Mouse (Mus musculus): ENCODE results near the gene Cdca3. TPM values are rescaled to one million over a fixed set of nuclear protein-coding genes. Genes with fewer than 3 reads are reported as not detected.

Cdca3 gene
- total RNA-seq, 1 experiment from 2014 or later: 10.5 TPM

DNA sequence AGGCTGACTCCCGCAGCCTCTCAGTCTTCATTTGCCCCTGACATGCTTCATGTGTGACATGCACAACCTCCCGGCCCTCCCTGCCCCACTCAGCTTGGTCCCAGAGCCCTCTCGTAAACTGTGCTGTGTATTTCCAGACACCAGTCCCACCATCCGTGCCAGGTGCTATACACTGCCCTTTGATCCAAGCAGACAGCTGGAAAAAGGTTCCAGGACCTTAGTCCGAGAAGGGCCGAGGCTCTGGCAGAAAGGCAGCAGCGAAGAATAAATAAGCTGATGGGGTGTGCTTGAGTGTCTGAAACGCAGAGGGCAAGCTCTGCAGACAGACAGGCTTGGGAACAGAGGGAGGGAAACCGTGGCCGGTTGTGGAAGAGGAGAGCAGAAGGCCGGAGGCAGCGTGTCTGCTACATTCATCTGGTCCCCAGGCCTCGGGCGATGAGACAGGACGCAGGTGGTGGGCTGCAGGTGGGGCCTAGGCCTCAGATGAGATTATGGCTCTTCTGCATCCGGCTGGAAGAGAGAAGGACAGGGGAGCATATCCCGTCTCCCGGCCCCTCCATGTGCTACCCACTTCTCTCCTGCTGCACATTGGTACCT is 36.5 kb downstream of the Cdca3 start:
- DNase-seq: no peak

DNA sequence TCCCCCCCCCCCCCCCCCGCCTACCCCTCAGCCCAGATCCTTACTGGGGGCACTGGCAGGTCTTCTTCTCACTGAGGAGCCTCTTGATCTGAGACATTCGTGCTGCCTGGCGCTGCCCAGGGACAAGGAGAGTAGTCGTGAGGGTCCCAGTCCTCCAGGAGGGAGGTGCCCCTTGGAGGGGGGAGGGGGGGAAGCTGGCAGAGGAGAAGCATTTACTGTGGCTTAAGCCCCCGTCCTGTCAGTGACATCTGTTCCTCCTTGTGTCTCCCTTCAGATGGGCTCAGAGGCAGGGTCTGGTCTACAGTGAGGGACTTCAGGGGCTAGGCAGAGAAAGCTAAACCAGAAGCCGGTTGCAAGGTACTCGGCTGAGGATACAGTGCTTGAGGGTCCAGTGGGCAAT is 37.2 kb downstream of the Cdca3 start:
- DNase-seq: no peak

DNA sequence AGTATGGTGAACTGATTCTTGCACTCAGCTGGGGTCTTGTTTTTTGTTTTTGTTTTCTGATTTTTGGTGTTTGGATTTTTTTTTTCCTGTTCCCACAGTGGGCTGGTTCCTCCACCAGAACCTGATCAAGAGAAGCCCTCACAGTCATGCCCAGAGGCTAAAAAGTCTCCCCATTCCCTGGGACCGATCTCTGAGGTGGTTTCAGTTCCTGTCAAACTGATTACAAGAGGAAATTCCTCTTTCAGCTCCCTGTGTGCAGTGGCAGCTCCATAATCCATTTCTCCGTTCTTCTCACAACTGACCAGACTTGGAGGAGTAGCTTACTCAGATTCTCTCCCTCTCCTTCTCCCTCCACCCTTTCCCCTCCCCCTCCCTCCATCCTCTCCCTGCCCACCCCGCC is 45.0 kb downstream of the Cdca3 start:
- no peak for DNase-seq

DNA sequence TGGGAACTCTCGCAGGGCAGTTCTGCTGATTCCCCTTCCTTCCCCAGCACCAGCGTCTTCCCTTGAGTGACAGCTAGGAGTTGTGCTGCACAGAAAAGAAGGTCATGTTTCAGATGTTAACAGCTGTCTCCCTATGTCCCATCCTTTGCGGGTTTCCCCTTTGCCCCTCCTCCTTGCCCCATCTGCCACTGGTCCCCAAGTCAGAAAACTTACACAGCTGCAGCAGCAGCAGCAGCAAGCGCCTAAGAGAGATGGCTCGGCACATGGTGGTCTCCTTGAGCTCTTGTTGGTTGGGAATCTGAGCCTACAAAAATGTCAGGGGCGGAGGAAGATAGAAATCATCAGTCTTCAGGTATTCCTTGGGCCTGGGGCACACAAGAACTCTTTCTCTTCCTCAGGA is 50.0 kb downstream of the Cdca3 start:
- DNase-seq: no peak

DNA sequence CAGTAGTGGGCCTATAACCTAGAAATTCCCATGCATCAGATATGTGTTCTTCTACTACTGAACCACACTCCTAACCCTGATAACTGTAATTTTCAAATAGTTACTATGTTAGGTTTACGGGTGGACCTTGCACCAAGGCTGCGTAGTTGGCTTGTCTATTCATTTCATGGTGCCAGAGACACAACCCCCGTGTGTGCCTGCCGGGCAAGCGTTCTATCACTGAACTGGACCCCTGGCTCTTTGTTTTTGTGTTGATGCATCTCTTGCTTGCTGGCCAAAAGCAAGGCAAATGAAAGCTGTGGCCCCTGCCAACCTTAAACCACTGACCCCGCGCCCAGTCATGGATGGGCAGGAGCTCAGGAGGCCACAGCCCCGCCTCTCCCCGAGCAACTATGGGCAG is 52.5 kb downstream of the Cdca3 start:
- no peak for DNase-seq

Other genes with a start within 250 kb of the Cdca3 start
- gene C1s2, start 193.5 kb upstream of the Cdca3 start, total RNA-seq (2021): 1.7 and 2.9 TPM in 2 replicates
- gene Lpcat3, start 166.5 kb upstream of the Cdca3 start, total RNA-seq (2021): 91.9 and 110 TPM in 2 replicates
- gene Emg1, start 117.4 kb upstream of the Cdca3 start, total RNA-seq (2021): 81.8 and 82.8 TPM in 2 replicates
- gene Phb2, start 117.2 kb upstream of the Cdca3 start, total RNA-seq (2021): 302 and 348 TPM in 2 replicates
- 4.6 and 9.1 TPM in 2 replicates for gene Ptpn6, start 90.8 kb upstream of the Cdca3 start, total RNA-seq (2021)
- gene Grcc10, start 88.2 kb upstream of the Cdca3 start, total RNA-seq (2021): 357 and 392 TPM in 2 replicates
- gene Gm45234, start 73.5 kb upstream of the Cdca3 start, total RNA-seq (2021): not detected in 2 replicates
- gene Atn1, start 73.0 kb upstream of the Cdca3 start, total RNA-seq (2021): 100 and 102 TPM in 2 replicates
- gene Eno2, start 59.9 kb upstream of the Cdca3 start, total RNA-seq (2021): 10.1 and 17.6 TPM in 2 replicates
- 0.21 TPM in 1 of 2 replicates, not detected in the other for gene Lrrc23, start 49.8 kb upstream of the Cdca3 start, total RNA-seq (2021)
- gene Spsb2, start 20.9 kb upstream of the Cdca3 start, total RNA-seq (2021): 21.7 and 32.2 TPM in 2 replicates
- 382 and 387 TPM in 2 replicates for gene Tpi1, start 15.3 kb upstream of the Cdca3 start, total RNA-seq (2021)
- gene Usp5, start 63 bp upstream of the Cdca3 start, total RNA-seq (2021): 118 and 136 TPM in 2 replicates
- 5.5 and 14.0 TPM in 2 replicates for gene Gnb3, start 10.7 kb downstream of the Cdca3 start, total RNA-seq (2021)
- 20.2 and 26.5 TPM in 2 replicates for gene P3h3, start 28.2 kb downstream of the Cdca3 start, total RNA-seq (2021)
- 0.90 and 1.5 TPM in 2 replicates for gene Gpr162, start 34.4 kb downstream of the Cdca3 start, total RNA-seq (2021)
- gene Cd4, start 58.7 kb downstream of the Cdca3 start, total RNA-seq (2021): 0.21 TPM in 1 of 2 replicates, not detected in the other
- gene Lag3, start 82.2 kb downstream of the Cdca3 start, total RNA-seq (2021): 1.2 and 1.4 TPM in 2 replicates
- 790 and 858 TPM in 2 replicates for gene Ptms, start 90.6 kb downstream of the Cdca3 start, total RNA-seq (2021)
- gene Mlf2, start 101.8 kb downstream of the Cdca3 start, total RNA-seq (2021): 271 and 277 TPM in 2 replicates
- gene Cops7a, start 136.0 kb downstream of the Cdca3 start, total RNA-seq (2021): 172 and 177 TPM in 2 replicates
- 1.2 and 2.1 TPM in 2 replicates for gene Pianp, start 167.1 kb downstream of the Cdca3 start, total RNA-seq (2021)
- gene Zfp384, start 179.6 kb downstream of the Cdca3 start, total RNA-seq (2021): 59.6 and 61.3 TPM in 2 replicates
- gene Ing4, start 210.2 kb downstream of the Cdca3 start, total RNA-seq (2021): 82.3 and 102 TPM in 2 replicates
- 10.4 and 11.7 TPM in 2 replicates for gene Acrbp, start 220.1 kb downstream of the Cdca3 start, total RNA-seq (2021)
- 0.36 TPM in 1 of 2 replicates, not detected in the other for gene Lpar5, start 238.4 kb downstream of the Cdca3 start, total RNA-seq (2021)